Mouse (Mus musculus) embryonic stem cell, embryonic (primary cell): ENCODE data around the gene Prdx2.

Experiments used
- CTCF ChIA-PET, 4 experiments: fragments of 300-600 bp in 2 of 4; fragments of 350-600 bp in 2 of 4; sonication (Branson Sonifier 250); formaldehyde crosslinking; loops; one replicate each; lab custom pipeline; 2022; ENCODE audit warnings: inconsistent platforms in 2 of 4; lab: Charles Lee
- POLR2A ChIA-PET, 4 experiments: fragments of 300-600 bp in 2 of 4; fragments of 350-600 bp in 2 of 4; sonication (Branson Sonifier 250); formaldehyde crosslinking; loops; one replicate each; lab custom pipeline; 2022; ENCODE audit warnings: antibody characterized with exemption in 4 of 4, inconsistent platforms in 1 of 4; lab: Charles Lee

Prdx2 gene

GRCm38 (mm10) chr8:84979599-84980421, 10.4 kb downstream of the Prdx2 start:
- ChIA-PET POLR2A (interaction anchor here (0.6 to 30.0 kb wide), 47 partner anchors 6 to 568 kb away, joined by 3 to 992 read pairs (median 9); partner anchors contain the start of genes Asna1 (in 3 of the 4), Dhps (in 3 of the 4), Gm49661 (in 3 of the 4) and Hook2 (in 3 of the 4)), CTCF (interaction anchor here in 3 of 4 experiments (0.7 to 10.4 kb wide), 10 partner anchors 8 to 96 kb away, joined by 3 to 250 read pairs (median 6); partner anchors contain the start of genes Hook2 (in 2 of the 3) and Tnpo2 (in 1 of the 3))

GRCm38 (mm10) chr8:84980622-84981358, 11.4 kb downstream of the Prdx2 start:
- POLR2A ChIA-PET, result interaction anchor here (0.6 to 30.0 kb wide), 42 partner anchors 5 to 1094 kb away, joined by 3 to 992 read pairs (median 7); partner anchors contain the start of genes Dhps (in 3 of the 4), Hook2 (in 3 of the 4), Asna1 (in 2 of the 4) and Gm49661 (in 2 of the 4)
- CTCF ChIA-PET, result interaction anchor here in 3 of 4 experiments (0.7 to 10.4 kb wide), 8 partner anchors 7 to 78 kb away, joined by 3 to 250 read pairs (median 6); partner anchors contain the start of genes Hook2 (in 2 of the 3), Dnase2a (in 1 of the 3) and Tnpo2 (in 1 of the 3)

GRCm38 (mm10) chr8:84981644-84982498, 12.5 kb downstream of the Prdx2 start:
- CTCF ChIA-PET, result interaction anchor here in 2 of 4 experiments (10.2 to 10.4 kb wide), 2 partner anchors 6 to 7 kb away, joined by 176 to 250 read pairs; partner anchors contain the start of gene Hook2 (in 2 of the 2)
- POLR2A ChIA-PET, result interaction anchor here in 3 of 4 experiments (0.5 to 30.0 kb wide), 20 partner anchors 4 to 1095 kb away, joined by 3 to 992 read pairs (median 18); partner anchors contain the start of genes Hook2 (in 3 of the 3), Asna1 (in 2 of the 3), Dhps (in 2 of the 3) and Gm49661 (in 2 of the 3)

GRCm38 (mm10) chr8:84982499-84983011, 13.2 kb downstream of the Prdx2 start:
- CTCF ChIA-PET, result no interaction called here
- POLR2A ChIA-PET, result interaction anchor here in 3 of 4 experiments (0.5 to 30.0 kb wide), 11 partner anchors 3 to 290 kb away, joined by 3 to 992 read pairs (median 114); partner anchors contain the start of genes Gm49661 (in 2 of the 3), Junb (in 2 of the 3), Prdx2 (in 2 of the 3) and Rnaseh2a (in 2 of the 3)

GRCm38 (mm10) chr8:84984294-84985048, 15.1 kb downstream of the Prdx2 start:
- POLR2A ChIA-PET, result interaction anchor here in 3 of 4 experiments (0.6 to 30.0 kb wide), 24 partner anchors 1 to 778 kb away, joined by 3 to 992 read pairs (median 5); partner anchors contain the start of genes Junb (in 3 of the 3), Dhps (in 2 of the 3), Gm49661 (in 2 of the 3) and Prdx2 (in 2 of the 3)
- CTCF ChIA-PET, result interaction anchor here (0.6 to 6.5 kb wide), 8 partner anchors 8 to 56 kb away, joined by 3 to 176 read pairs (median 4); partner anchors contain the start of gene Junb (in 1 of the 4)

- POLR2A ChIA-PET, result interaction anchor here (0.5 to 30.0 kb wide), 32 partner anchors 0 to 488 kb away, joined by 3 to 992 read pairs (median 5); partner anchors contain the start of genes Junb (in 3 of the 4), Asna1 (in 2 of the 4), Dhps (in 2 of the 4) and Gm49661 (in 2 of the 4)
- CTCF ChIA-PET, result interaction anchor here (0.7 to 6.5 kb wide), 12 partner anchors 8 to 57 kb away, joined by 3 to 176 read pairs (median 4); partner anchors contain the start of gene Junb (in 1 of the 4)
These were observed 15.8 kb downstream of the Prdx2 start for GRCm38 (mm10) chr8:84985049-84985683.

- CTCF ChIA-PET, result interaction anchor here (0.6 to 6.5 kb wide), 10 partner anchors 9 to 211 kb away, joined by 3 to 176 read pairs (median 7); partner anchors contain the start of gene Junb (in 1 of the 4)
- POLR2A ChIA-PET, result interaction anchor here (0.7 to 30.0 kb wide), 33 partner anchors 0 to 487 kb away, joined by 3 to 992 read pairs (median 5); partner anchors contain the start of genes Junb (in 3 of the 4), Tnpo2 (in 3 of the 4), Dhps (in 2 of the 4) and Gm49661 (in 2 of the 4)
These were observed 16.4 kb downstream of the Prdx2 start for GRCm38 (mm10) chr8:84985684-84986378.

- CTCF ChIA-PET, result interaction anchor here (0.6 to 6.5 kb wide), 10 partner anchors 10 to 212 kb away, joined by 3 to 250 read pairs (median 19); partner anchors contain the start of gene Junb (in 2 of the 4)
- POLR2A ChIA-PET, result interaction anchor here (0.7 to 30.0 kb wide), 31 partner anchors 1 to 486 kb away, joined by 3 to 992 read pairs (median 6); partner anchors contain the start of genes Junb (in 3 of the 4), Tnpo2 (in 3 of the 4), Dhps (in 2 of the 4) and Gm49661 (in 2 of the 4)
These were observed 17.1 kb downstream of the Prdx2 start for GRCm38 (mm10) chr8:84986379-84986945.

GRCm38 (mm10) chr8:84987388-84987787, 18.0 kb downstream of the Prdx2 start:
- CTCF ChIA-PET, result interaction anchor here (0.6 to 6.5 kb wide), 12 partner anchors 9 to 485 kb away, joined by 3 to 250 read pairs (median 4); partner anchors contain the start of gene Junb (in 2 of the 4)
- POLR2A ChIA-PET, result interaction anchor here (0.6 to 27.3 kb wide), 30 partner anchors 10 to 485 kb away, joined by 3 to 992 read pairs (median 4); partner anchors contain the start of genes Dhps (in 3 of the 4), Junb (in 3 of the 4), Gm49661 (in 2 of the 4) and Prdx2 (in 2 of the 4)

- POLR2A ChIA-PET, result interaction anchor here (0.6 to 27.3 kb wide), 31 partner anchors 9 to 485 kb away, joined by 3 to 992 read pairs (median 4); partner anchors contain the start of genes Dhps (in 3 of the 4), Junb (in 3 of the 4), Gm49661 (in 2 of the 4) and Prdx2 (in 2 of the 4)
- CTCF ChIA-PET, result interaction anchor here (0.6 to 6.5 kb wide), 11 partner anchors 9 to 89 kb away, joined by 3 to 250 read pairs (median 4); partner anchors contain the start of genes Junb (in 2 of the 4) and Dnase2a (in 1 of the 4)
These were observed 18.5 kb downstream of the Prdx2 start for GRCm38 (mm10) chr8:84987903-84988302.

GRCm38 (mm10) chr8:84989311-84989731, 19.9 kb downstream of the Prdx2 start:
- ChIA-PET POLR2A (interaction anchor here (0.6 to 27.3 kb wide), 49 partner anchors 8 to 483 kb away, joined by 3 to 992 read pairs (median 5); partner anchors contain the start of genes Asna1 (in 3 of the 4), Junb (in 3 of the 4), Rnaseh2a (in 3 of the 4) and Tnpo2 (in 3 of the 4)), CTCF (interaction anchor here (0.5 to 6.5 kb wide), 38 partner anchors 9 to 280 kb away, joined by 3 to 250 read pairs (median 5); partner anchors contain the start of genes Junb (in 3 of the 4), Asna1 (in 1 of the 4), Dhps (in 1 of the 4) and Tnpo2 (in 1 of the 4))

- CTCF ChIA-PET, result interaction anchor here (0.5 to 6.5 kb wide), 39 partner anchors 8 to 412 kb away, joined by 3 to 250 read pairs (median 5); partner anchors contain the start of genes Junb (in 3 of the 4), Asna1 (in 1 of the 4), Dhps (in 1 of the 4) and Tnpo2 (in 1 of the 4)
- POLR2A ChIA-PET, result interaction anchor here (0.6 to 27.3 kb wide), 55 partner anchors 8 to 483 kb away, joined by 3 to 992 read pairs (median 5); partner anchors contain the start of genes Asna1 (in 3 of the 4), Junb (in 3 of the 4), Rnaseh2a (in 3 of the 4) and Tnpo2 (in 3 of the 4)
These were observed 20.4 kb downstream of the Prdx2 start for GRCm38 (mm10) chr8:84989810-84990209.
